Mouse (Mus musculus): Measurements from ENCODE around the gene Vmn1r166.
"Not testable (repeated sequence)": the region's sequence is repeated elsewhere in the genome, so short reads cannot be mapped to it uniquely, and the experiment has no call there.

The Vmn1r166 gene

GRCm38 (mm10) chr7:23251582-23251981 is at the start of gene Vmn1r166:
Gene Vmn1r166, minus strand, starts transcription at chr7:23251682.
- not testable (repeated sequence) for DNase-seq (ENCODE audit: low read depth, low spot score)

DNA sequence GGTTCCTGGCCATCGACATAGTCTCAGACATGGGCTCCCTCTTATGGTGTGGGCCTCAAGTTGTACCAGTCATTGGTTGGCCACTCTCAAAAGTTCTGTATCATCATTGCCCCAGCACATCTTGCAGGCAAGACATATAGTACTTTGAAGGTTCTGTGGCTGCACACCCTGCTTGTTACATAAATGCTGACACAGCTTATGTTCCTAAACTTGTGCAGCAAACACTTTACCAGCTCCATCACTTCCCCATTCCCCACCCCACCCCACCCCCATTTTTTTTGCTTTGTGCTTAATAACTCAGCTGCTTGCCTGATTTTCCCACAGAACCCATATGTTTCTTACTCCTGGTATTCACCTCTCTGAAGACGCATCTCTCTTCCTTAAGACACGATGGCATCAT is 49.4 kb upstream of the Vmn1r166 start, which contains the start of gene Nlrp4e:
TSS of gene Nlrp4e (plus strand) at position 301 of the 400 bp plus-strand sequence.
- not testable (repeated sequence) for DNase-seq (ENCODE audit: low read depth, low spot score)

DNA sequence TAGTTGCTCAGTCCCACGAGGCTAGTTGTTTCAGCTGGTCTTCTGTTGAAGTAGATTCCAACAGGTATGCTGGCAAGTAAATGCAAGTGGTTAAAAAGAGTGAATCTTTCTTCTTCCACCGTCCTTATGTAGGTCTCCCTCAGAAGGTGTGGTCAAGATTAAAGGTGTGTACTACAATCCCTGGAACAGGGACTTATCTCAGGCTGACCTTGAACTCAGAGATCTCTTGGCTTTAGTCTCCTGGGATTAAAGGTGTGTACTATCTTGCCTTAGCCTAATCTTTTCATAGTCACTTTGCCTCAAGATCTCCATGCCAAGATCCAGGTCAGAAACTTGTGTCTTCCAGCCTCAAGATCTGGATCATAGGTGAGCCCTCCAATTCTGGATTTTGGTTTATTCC is 27.3 kb upstream of the Vmn1r166 start, which contains the start of gene Gm6902:
TSS of gene Gm6902 (minus strand) at position 101 of the 400 bp plus-strand sequence.
- DNase-seq (ENCODE audit: low read depth, low spot score): not testable (repeated sequence)

DNA sequence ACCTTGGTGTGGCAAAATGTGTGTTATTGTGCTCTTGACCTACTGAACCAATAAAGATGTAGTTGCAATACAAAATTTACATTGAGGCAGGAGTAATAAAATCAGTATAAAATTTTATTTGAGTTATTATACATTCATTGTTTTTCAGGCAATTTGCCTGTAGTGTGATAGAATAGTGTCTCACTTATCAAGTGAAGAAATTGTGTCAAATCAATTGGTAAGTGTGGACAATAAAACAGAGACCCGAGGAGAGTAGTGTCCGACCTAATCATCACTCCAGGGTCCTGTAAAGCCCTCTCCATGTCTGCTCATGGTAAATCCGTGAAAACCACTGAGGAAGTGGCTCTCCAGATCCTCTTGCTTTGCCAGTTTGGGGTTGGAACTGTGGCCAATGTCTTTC is 34.5 kb downstream of the Vmn1r166 start, which contains the start of gene Vmn1r165:
TSS of gene Vmn1r165 (plus strand) at position 301 of the 400 bp plus-strand sequence.
- not testable (repeated sequence) for DNase-seq (ENCODE audit: low read depth, low spot score)

Measured in ZHBTc4 (cell line).